8 mouse cellular contexts compared by ENCODE assay signal in the genomic region with DNA sequence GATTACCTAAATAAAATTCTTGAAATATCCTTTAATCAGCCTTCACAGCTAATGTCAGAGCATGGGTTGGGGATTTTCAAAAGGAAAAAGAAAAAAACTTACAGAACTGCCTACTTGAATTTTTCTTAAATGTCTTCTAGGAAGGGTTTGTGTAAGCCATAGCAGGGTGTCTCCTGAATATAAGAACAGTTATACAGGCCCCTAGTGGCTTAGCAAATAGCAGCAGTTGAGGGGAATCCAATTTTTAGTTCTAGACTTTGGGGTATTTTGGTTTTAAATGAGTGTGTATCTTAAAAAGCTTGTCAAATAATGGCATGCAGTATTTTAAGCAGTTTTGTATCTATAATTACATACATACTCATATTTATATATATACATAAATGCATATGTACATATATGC.
DNase-seq lines count a peak whose midpoint lies in the region; ATAC-seq lines count a peak whose summit lies in the region.

No protein-coding gene starts in this region.

- DNase-seq in forebrain, embryonic 10.5 days (ENCODE audit: extremely low spot score, low spot score): no peak
- no peak for DNase-seq in lung, postnatal 14 days
- DNase-seq in retina, embryonic 14.5 days (ENCODE audit: low spot score): peak; percentile 70
- no peak for DNase-seq in right cerebral cortex, postnatal 4 days
- no peak for DNase-seq in gastrocnemius, postnatal 10 days

- ATAC-seq in forebrain, embryonic 15.5 days (replicated peaks): no peak
- ATAC-seq in lung, embryonic 15.5 days (ENCODE audit: borderline replicate concordance, extremely low read depth, low FRiP score, low TSS enrichment): no peak
- ATAC-seq in hindbrain, embryonic 13.5 days (ENCODE audit: low FRiP score): no peak

- H3K9ac ChIP-seq in forebrain, embryonic 15.5 days (replicated peaks): no peak overlapping the region
- no peak overlapping the region for H3K9ac ChIP-seq in lung, embryonic 15.5 days
- no peak overlapping the region for H3K9ac ChIP-seq in hindbrain, embryonic 13.5 days

- H3K27me3 ChIP-seq in forebrain, embryonic 15.5 days: no peaks in the 10 kb centered on the region
- peaks cover 13% of the 10 kb centered on the region for H3K27me3 ChIP-seq in forebrain, embryonic 10.5 days (ENCODE audit: poor library complexity, severe bottlenecking)
- H3K27me3 ChIP-seq in lung, embryonic 15.5 days: no peaks in the 10 kb centered on the region
- H3K27me3 ChIP-seq in hindbrain, embryonic 13.5 days: no peaks in the 10 kb centered on the region

- H3K36me3 ChIP-seq in forebrain, embryonic 15.5 days: no peaks in the 10 kb centered on the region
- no peaks in the 10 kb centered on the region for H3K36me3 ChIP-seq in forebrain, embryonic 10.5 days (replicated peaks)
- H3K36me3 ChIP-seq in lung, embryonic 15.5 days: no peaks in the 10 kb centered on the region
- no peaks in the 10 kb centered on the region for H3K36me3 ChIP-seq in hindbrain, embryonic 13.5 days

- H3K4me1 ChIP-seq in forebrain, embryonic 15.5 days: peaks cover 19% of the 10 kb centered on the region
- peaks cover 22% of the 10 kb centered on the region for H3K4me1 ChIP-seq in forebrain, embryonic 10.5 days
- peaks cover 5% of the 10 kb centered on the region; the same call in 1 of the 2 replicates for H3K4me1 ChIP-seq in lung, embryonic 15.5 days
- peaks cover 36% of the 10 kb centered on the region for H3K4me1 ChIP-seq in hindbrain, embryonic 13.5 days (replicated peaks)

- H3K27ac ChIP-seq in forebrain, embryonic 15.5 days (replicated peaks): no peak overlapping the region; the same call in 1 of the 2 replicates
- H3K27ac ChIP-seq in forebrain, embryonic 10.5 days: no peak overlapping the region
- no peak overlapping the region for H3K27ac ChIP-seq in lung, embryonic 15.5 days
- H3K27ac ChIP-seq in hindbrain, embryonic 13.5 days: no peak overlapping the region

- H3K4me2 ChIP-seq in forebrain, embryonic 15.5 days (replicated peaks): peak overlapping the region; percentile 84
- H3K4me2 ChIP-seq in lung, embryonic 15.5 days: peak overlapping the region; percentile 34
- H3K4me2 ChIP-seq in hindbrain, embryonic 13.5 days: peak overlapping the region; percentile 71

- no peaks in the 10 kb centered on the region for H3K9me3 ChIP-seq in forebrain, embryonic 15.5 days
- H3K9me3 ChIP-seq in forebrain, embryonic 10.5 days: no peaks in the 10 kb centered on the region
- H3K9me3 ChIP-seq in lung, embryonic 15.5 days: no peaks in the 10 kb centered on the region
- H3K9me3 ChIP-seq in hindbrain, embryonic 13.5 days: no peaks in the 10 kb centered on the region

- peak overlapping the region; percentile 83; the same call in 1 of the 2 replicates for H3K4me3 ChIP-seq in forebrain, embryonic 15.5 days
- H3K4me3 ChIP-seq in forebrain, embryonic 10.5 days: no peak overlapping the region
- H3K4me3 ChIP-seq in lung, embryonic 15.5 days: 0 out of 2 replicates have a peak overlapping the region, but pooled peaks have one; percentile 82
- H3K4me3 ChIP-seq in hindbrain, embryonic 13.5 days: peak overlapping the region; percentile 87

Comparison
In these comparisons a context has a peak if more than half of its experiments do, and no peak if none do; other contexts are left out.
1. H3K4me2 ChIP-seq: peak in every context shown above with its lines; median percentile 84 in forebrain, embryonic 15.5 days; 71 in hindbrain, embryonic 13.5 days; 34 in lung, embryonic 15.5 days.